Mouse (Mus musculus) CH12.LX (cell line): ENCODE results near the gene Olfr1342. TPM values are rescaled to one million over a fixed set of nuclear protein-coding genes. Genes with fewer than 3 reads are reported as not detected.

Source experiments
- DNase-seq: peaks from one replicate; pipeline ENCODE4 v3.0.0-alpha.2; 2013; ENCODE audit errors: extremely low read depth
- H3K27ac ChIP-seq: 2 replicates; pipeline ENCODE4 v1.5.1; 2012; ENCODE audit warnings: low read depth, mild to moderate bottlenecking, control low read depth, moderate library complexity; ENCODE audit not compliant: insufficient read depth
- H3K27me3 ChIP-seq: replicated peaks from 2 replicates; pipeline ENCODE3; 2012; ENCODE audit warnings: inconsistent platforms
- H3K36me3 ChIP-seq, 2 experiments: replicated peaks in 1 of 2; 2 replicates each; pipeline versions ENCODE3 to v1.6.1; 2012; ENCODE audit warnings: inconsistent platforms in 1 of 2, low read length in 1 of 2, mild to moderate bottlenecking in 1 of 2, mixed read lengths in 1 of 2, moderate library complexity in 1 of 2; ENCODE audit not compliant: control insufficient read depth in 1 of 2, insufficient read depth in 1 of 2
- H3K4me1 ChIP-seq, 2 experiments: 2 replicates each; pipeline ENCODE4 v1.6.1; 2012; ENCODE audit warnings: inconsistent platforms in 1 of 2, moderate library complexity in 1 of 2; ENCODE audit not compliant: insufficient read depth in 2 of 2, control insufficient read depth in 1 of 2
- H3K4me2 ChIP-seq: 2 replicates; pipeline ENCODE4 v1.6.1; 2012; ENCODE audit warnings: low read depth, mild to moderate bottlenecking, control low read depth; ENCODE audit not compliant: poor library complexity, insufficient read depth, severe bottlenecking
- H3K4me3 ChIP-seq, 3 experiments: fragments of 150-350 bp in 1 of 3; sonication (generic) in 1 of 3; replicated peaks in 1 of 3; 2 replicates each; pipeline versions ENCODE3 to v1.5.1; 2011 to 2012; ENCODE audit warnings: low read depth in 2 of 3, low read length in 2 of 3, mild to moderate bottlenecking in 2 of 3, moderate library complexity in 2 of 3, control low read depth in 1 of 3, improper control_type of control experiment in 1 of 3, inconsistent platforms in 1 of 3, mixed read lengths in 1 of 3; ENCODE audit not compliant: poor library complexity in 1 of 3
- H3K79me2 ChIP-seq: replicated peaks from 2 replicates; pipeline ENCODE4 v1.6.1; 2012; ENCODE audit warnings: mild to moderate bottlenecking, moderate library complexity; ENCODE audit not compliant: control insufficient read depth, poor library complexity, insufficient read depth, severe bottlenecking; ENCODE audit errors: extremely low read depth
- H3K9ac ChIP-seq: 2 replicates; pipeline ENCODE4 v1.6.1; 2012; ENCODE audit warnings: low read depth, mild to moderate bottlenecking, control low read depth, moderate library complexity; ENCODE audit not compliant: insufficient read depth
- H3K9me3 ChIP-seq: replicated peaks from 2 replicates; pipeline ENCODE3; 2012; ENCODE audit warnings: low read length, inconsistent platforms, mixed read lengths
- BHLHE40 ChIP-seq: IDR thresholded peaks from 2 replicates; pipeline ENCODE4 v1.6.1; 2011; ENCODE audit warnings: mild to moderate bottlenecking, low read depth, low read length, improper control_type of control experiment
- CHD1 ChIP-seq: IDR thresholded peaks from 2 replicates; pipeline ENCODE4 v1.6.1; 2012; ENCODE audit warnings: low read depth, low read length, improper control_type of control experiment, inconsistent platforms
- E2F4 ChIP-seq: IDR thresholded peaks from 2 replicates; pipeline ENCODE4 v1.6.1; 2011; ENCODE audit warnings: low read depth, low read length, improper control_type of control experiment; ENCODE audit not compliant: insufficient replicate concordance
- JUN ChIP-seq: IDR thresholded peaks from 2 replicates; pipeline ENCODE4 v1.6.1; 2011; ENCODE audit warnings: low read depth, mild to moderate bottlenecking, low read length, improper control_type of control experiment, moderate library complexity; ENCODE audit not compliant: insufficient read depth
- JUND ChIP-seq: conservative IDR thresholded peaks from 2 replicates; pipeline ENCODE4 v1.6.1; 2011; ENCODE audit warnings: low read depth, low read length, improper control_type of control experiment
- KAT2A ChIP-seq: IDR thresholded peaks from 2 replicates; pipeline ENCODE4 v1.6.1; 2012; ENCODE audit warnings: low read length, improper control_type of control experiment, inconsistent platforms; ENCODE audit not compliant: insufficient replicate concordance
- MAX ChIP-seq: IDR thresholded peaks from 2 replicates; pipeline ENCODE4 v1.6.1; 2011; ENCODE audit warnings: low read length, improper control_type of control experiment
- MEF2A ChIP-seq: IDR thresholded peaks from 2 replicates; pipeline ENCODE4 v1.6.1; 2014; ENCODE audit warnings: low read depth, mild to moderate bottlenecking, inconsistent platforms, low read length, improper control_type of control experiment, borderline replicate concordance
- MXI1 ChIP-seq: IDR thresholded peaks from 2 replicates; pipeline ENCODE4 v1.6.1; 2011; ENCODE audit warnings: mild to moderate bottlenecking, low read depth, low read length, improper control_type of control experiment
- POLR2AphosphoS2 ChIP-seq: IDR thresholded peaks from 2 replicates; pipeline ENCODE4 v1.6.1; 2011; ENCODE audit warnings: low read depth, low read length, improper control_type of control experiment
- RAD21 ChIP-seq: IDR thresholded peaks from 2 replicates; pipeline ENCODE4 v1.6.1; 2011; ENCODE audit warnings: low read depth, mild to moderate bottlenecking, low read length, improper control_type of control experiment, moderate library complexity
- RCOR1 ChIP-seq: conservative IDR thresholded peaks from 2 replicates; pipeline ENCODE4 v1.6.1; 2012; ENCODE audit warnings: low read depth, mild to moderate bottlenecking, inconsistent platforms, low read length, improper control_type of control experiment
- SIN3A ChIP-seq: IDR thresholded peaks from 2 replicates; pipeline ENCODE4 v1.6.1; 2012; ENCODE audit warnings: low read length, improper control_type of control experiment, inconsistent platforms
- SMC3 ChIP-seq: IDR thresholded peaks from 2 replicates; pipeline ENCODE4 v1.6.1; 2011; ENCODE audit warnings: low read depth, low read length, improper control_type of control experiment
- TCF12 ChIP-seq: IDR thresholded peaks from 2 replicates; pipeline ENCODE4 v1.6.1; 2014; ENCODE audit warnings: low read depth, mild to moderate bottlenecking, inconsistent platforms, low read length, improper control_type of control experiment
- UBTF ChIP-seq: IDR thresholded peaks from 2 replicates; pipeline ENCODE4 v1.6.1; 2012; ENCODE audit warnings: low read depth, mild to moderate bottlenecking, inconsistent platforms, low read length, improper control_type of control experiment, moderate library complexity
- ZC3H11A ChIP-seq: IDR thresholded peaks from 2 replicates; pipeline ENCODE4 v1.6.1; 2012; ENCODE audit warnings: low read depth, mild to moderate bottlenecking, inconsistent platforms, low read length, improper control_type of control experiment
- ZKSCAN1 ChIP-seq: IDR thresholded peaks from 2 replicates; pipeline ENCODE4 v1.6.1; 2012; ENCODE audit warnings: low read depth, inconsistent platforms, low read length, improper control_type of control experiment, borderline replicate concordance
- ZNF384 ChIP-seq: IDR thresholded peaks from 2 replicates; pipeline ENCODE4 v1.6.1; 2012; ENCODE audit warnings: low read depth, low read length, improper control_type of control experiment, inconsistent platforms
- dilution Hi-C: fragments of 300-500 bp; cut with MboI; formaldehyde crosslinking; loops from 2 replicates; pipeline ENCODE4 v1.14.3; 2020; ENCODE audit warnings: low sequenced_read_pairs; ENCODE audit not compliant: extremely low pct_unique_long_range_greater_than_20kb, extremely low pct_ligation_motif_present
- in situ Hi-C: fragments of 300-500 bp; cut with MboI; formaldehyde crosslinking; loops from 3 replicates; pipeline ENCODE4 v1.14.3; 2019; ENCODE audit warnings: low sequenced_read_pairs, low pct_ligation_motif_present, low pct_unique_long_range_greater_than_20kb, mixed read lengths
- polyA plus RNA-seq: library from polyadenylated mRNA; unstranded; fragments of >175 nt; gene quantifications from 2 replicates; pipeline ENCODE4 v1.2.1, GENCODE M21; 2012; ENCODE audit warnings: low read depth; ENCODE audit not compliant: insufficient read length
- total RNA-seq, 2 experiments: library from RNA; depleted of rRNA; stranded (reverse); fragments of 300-350 nt in 1 of 2; fragments of >200 nt in 1 of 2; gene quantifications; 2 replicates each; pipeline ENCODE4 v1.2.3; 2012 to 2014

Olfr1342 gene
- total and polyA plus RNA-seq, 3 experiments = not detected

- dilution Hi-C loops (no loop called here), in situ Hi-C loops (no loop called here)
- TF ChIP-seq SIN3A (no peak), KAT2A (no peak)
- H3K36me3 ChIP-seq = no peaks in the 10 kb centered on the region
- H3K27ac ChIP-seq = no peak overlapping the region
- DNase-seq = no peak
- no peaks in the 10 kb centered on the region for H3K9me3 ChIP-seq
- H3K9ac ChIP-seq = no peak overlapping the region
- H3K4me3 ChIP-seq = no peak overlapping the region
- no peaks in the 10 kb centered on the region for H3K4me1 ChIP-seq
- no peaks in the 10 kb centered on the region for H3K79me2 ChIP-seq
- H3K27me3 ChIP-seq = peaks cover 87% of the 10 kb centered on the region
- H3K4me2 ChIP-seq = no peak overlapping the region
These were observed 1.3 kb upstream of the Olfr1342 start for GRCm38 (mm10) chr4:118693812-118694211.

GRCm38 (mm10) chr4:118687086-118687485 lies 5.5 kb downstream of the Olfr1342 start:
- no peak for DNase-seq
- Histone ChIP-seq H3K4me3 (no peak overlapping the region), H3K79me2 (no peaks in the 10 kb centered on the region), H3K9ac (no peak overlapping the region), H3K36me3 (no peaks in the 10 kb centered on the region), H3K27me3 (peaks cover 85% of the 10 kb centered on the region), H3K4me2 (no peak overlapping the region), H3K27ac (no peak overlapping the region), H3K9me3 (peaks cover 2% of the 10 kb centered on the region), H3K4me1 (no peaks in the 10 kb centered on the region)
- dilution Hi-C loops = no loop called here
- in situ Hi-C loops = no loop called here
- TF ChIP-seq KAT2A (no peak), RCOR1 (no peak), TCF12 (no peak), RAD21 (no peak), ZC3H11A (no peak), CHD1 (no peak), ZKSCAN1 (no peak), POLR2AphosphoS2 (no peak), SIN3A (no peak), MAX (no peak), JUN (no peak), MEF2A (no peak), SMC3 (no peak), ZNF384 (no peak)

- TF ChIP-seq BHLHE40 (no peak), SMC3 (no peak), UBTF (no peak), JUN (no peak), KAT2A (no peak), MXI1 (no peak), ZNF384 (no peak), E2F4 (no peak), JUND (no peak), RCOR1 (no peak), RAD21 (no peak), POLR2AphosphoS2 (no peak)
- TF ChIP-seq, all 38 proteins: peak for 0
These were observed 33.9 kb downstream of the Olfr1342 start, which contains the start of gene Olfr62 for GRCm38 (mm10) chr4:118658652-118659051. Olfr62 (plus strand) TSS chr4:118658952.

More at GRCm38 (mm10) chr4:118658652-118659051, 33.9 kb downstream of the Olfr1342 start, which contains the start of gene Olfr62:
- H3K27ac ChIP-seq = no peak within 1 kb of the TSS
- H3K9me3 ChIP-seq = no peaks in the 10 kb centered on the region
- dilution Hi-C loops = no loop called here
- H3K4me3 ChIP-seq = no peak within 1 kb of the TSS
- no peaks in the 10 kb centered on the region for H3K79me2 ChIP-seq
- H3K9ac ChIP-seq = no peak within 1 kb of the TSS
- peaks cover 81% of the 10 kb centered on the region for H3K27me3 ChIP-seq
- no peak within 1 kb of the TSS for H3K4me2 ChIP-seq
- H3K36me3 ChIP-seq = no peaks in the 10 kb centered on the region
- no peak for DNase-seq
- in situ Hi-C loops = loop anchor here (10.0 kb wide), 1 partner anchor 516 kb away; the partner anchor contains the start of gene Zfp691
- no peaks in the 10 kb centered on the region for H3K4me1 ChIP-seq
